Mouse (Mus musculus): Measurements from ENCODE around the gene Vps37c. TPM values are rescaled to one million over a fixed set of nuclear protein-coding genes. Genes with fewer than 3 reads are reported as not detected.

The Vps37c gene
- polyA plus RNA-seq, 1 experiment from 2014 or later: 29.3 TPM

GRCm38 (mm10) chr19:10738811-10739210 lies 50.3 kb downstream of the Vps37c start, which contains the start of gene Cd5:
Gene Cd5, minus strand, starts transcription at chr19:10739002.
- Histone ChIP-seq H3K27ac (ENCODE audit: low read length) (no peak within 1 kb of the TSS), H3K4me1 (ENCODE audit: control insufficient read depth, insufficient read depth, low read length) (peaks cover 6% of the 10 kb centered on the region), H3K27me3 (ENCODE audit: control insufficient read depth, insufficient read depth, low read length) (no peaks in the 10 kb centered on the region), H3K4me3 (ENCODE audit: low read length) (no peak within 1 kb of the TSS), H3K9me3 (replicated peaks; ENCODE audit: control insufficient read depth, low read length) (no peaks in the 10 kb centered on the region), H3K4me2 (ENCODE audit: low read depth, low read length) (no peak within 1 kb of the TSS), H3K36me3 (ENCODE audit: control insufficient read depth, insufficient read depth) (no peaks in the 10 kb centered on the region), H3K9ac (ENCODE audit: low read length) (no peak within 1 kb of the TSS)
- no peak; the same call in 1 of the 2 replicates for ATAC-seq (replicated peaks; ENCODE audit: extremely low read depth, insufficient read depth, low FRiP score)
- WGBS: 71% methylated on average over 4 of the region's 4 CpGs

- Histone ChIP-seq H3K36me3 (ENCODE audit: control insufficient read depth, insufficient read depth) (no peaks in the 10 kb centered on the region), H3K4me2 (ENCODE audit: low read depth, low read length) (no peak overlapping the region), H3K4me1 (ENCODE audit: control insufficient read depth, insufficient read depth, low read length) (peaks cover 6% of the 10 kb centered on the region), H3K27ac (ENCODE audit: low read length) (no peak overlapping the region), H3K27me3 (ENCODE audit: control insufficient read depth, insufficient read depth, low read length) (no peaks in the 10 kb centered on the region), H3K9ac (ENCODE audit: low read length) (no peak overlapping the region), H3K4me3 (ENCODE audit: low read length) (no peak overlapping the region), H3K9me3 (replicated peaks; ENCODE audit: control insufficient read depth, low read length) (no peaks in the 10 kb centered on the region)
- WGBS: 92% methylated on average over 4 of the region's 4 CpGs
- ATAC-seq (replicated peaks; ENCODE audit: extremely low read depth, insufficient read depth, low FRiP score): no peak
Observed at GRCm38 (mm10) chr19:10739916-10740315, 51.4 kb downstream of the Vps37c start.

- Histone ChIP-seq H3K4me1 (ENCODE audit: control insufficient read depth, insufficient read depth, low read length) (peaks cover 6% of the 10 kb centered on the region), H3K9ac (ENCODE audit: low read length) (no peak overlapping the region), H3K4me3 (ENCODE audit: low read length) (no peak overlapping the region), H3K9me3 (replicated peaks; ENCODE audit: control insufficient read depth, low read length) (no peaks in the 10 kb centered on the region), H3K4me2 (ENCODE audit: low read depth, low read length) (peak overlapping the region; percentile 3; the same call in 1 of the 2 replicates), H3K27me3 (ENCODE audit: control insufficient read depth, insufficient read depth, low read length) (no peaks in the 10 kb centered on the region), H3K36me3 (ENCODE audit: control insufficient read depth, insufficient read depth) (no peaks in the 10 kb centered on the region), H3K27ac (ENCODE audit: low read length) (no peak overlapping the region)
- 26% methylated on average over 11 of the region's 11 CpGs for WGBS
- ATAC-seq (replicated peaks; ENCODE audit: extremely low read depth, insufficient read depth, low FRiP score): no peak
Observed at GRCm38 (mm10) chr19:10740641-10741440, 52.3 kb downstream of the Vps37c start.

- Histone ChIP-seq H3K4me2 (ENCODE audit: low read depth, low read length) (no peak overlapping the region), H3K9ac (ENCODE audit: low read length) (no peak overlapping the region), H3K4me1 (ENCODE audit: control insufficient read depth, insufficient read depth, low read length) (peaks cover 6% of the 10 kb centered on the region), H3K4me3 (ENCODE audit: low read length) (no peak overlapping the region), H3K36me3 (ENCODE audit: control insufficient read depth, insufficient read depth) (no peaks in the 10 kb centered on the region), H3K27ac (ENCODE audit: low read length) (no peak overlapping the region), H3K9me3 (replicated peaks; ENCODE audit: control insufficient read depth, low read length) (no peaks in the 10 kb centered on the region), H3K27me3 (ENCODE audit: control insufficient read depth, insufficient read depth, low read length) (no peaks in the 10 kb centered on the region)
- ATAC-seq (replicated peaks; ENCODE audit: extremely low read depth, insufficient read depth, low FRiP score): no peak
- WGBS: 78% methylated on average over 6 of the region's 6 CpGs
Observed at GRCm38 (mm10) chr19:10742145-10742544, 53.6 kb downstream of the Vps37c start.

- no peaks in the 10 kb centered on the region for H3K27me3 ChIP-seq (ENCODE audit: control insufficient read depth, insufficient read depth, low read length)
- no peak overlapping the region for H3K9ac ChIP-seq (ENCODE audit: low read length)
- 78% methylated on average over 3 of the region's 3 CpGs for WGBS
- H3K9me3 ChIP-seq (replicated peaks; ENCODE audit: control insufficient read depth, low read length): no peaks in the 10 kb centered on the region
- no peaks in the 10 kb centered on the region for H3K36me3 ChIP-seq (ENCODE audit: control insufficient read depth, insufficient read depth)
- no peak overlapping the region for H3K4me2 ChIP-seq (ENCODE audit: low read depth, low read length)
- H3K27ac ChIP-seq (ENCODE audit: low read length): no peak overlapping the region
- no peak overlapping the region for H3K4me3 ChIP-seq (ENCODE audit: low read length)
- no peak for ATAC-seq (replicated peaks; ENCODE audit: extremely low read depth, insufficient read depth, low FRiP score)
- peaks cover 6% of the 10 kb centered on the region for H3K4me1 ChIP-seq (ENCODE audit: control insufficient read depth, insufficient read depth, low read length)
Observed at GRCm38 (mm10) chr19:10742565-10742964, 54.0 kb downstream of the Vps37c start.

- no peaks in the 10 kb centered on the region for H3K9me3 ChIP-seq (replicated peaks; ENCODE audit: control insufficient read depth, low read length)
- H3K9ac ChIP-seq (ENCODE audit: low read length): no peak overlapping the region
- no peaks in the 10 kb centered on the region for H3K4me1 ChIP-seq (ENCODE audit: control insufficient read depth, insufficient read depth, low read length)
- H3K36me3 ChIP-seq (ENCODE audit: control insufficient read depth, insufficient read depth): no peaks in the 10 kb centered on the region
- no peak overlapping the region for H3K4me3 ChIP-seq (ENCODE audit: low read length)
- 66% methylated on average over 7 of the region's 7 CpGs for WGBS
- H3K4me2 ChIP-seq (ENCODE audit: low read depth, low read length): no peak overlapping the region
- ATAC-seq (replicated peaks; ENCODE audit: extremely low read depth, insufficient read depth, low FRiP score): no peak
- H3K27me3 ChIP-seq (ENCODE audit: control insufficient read depth, insufficient read depth, low read length): no peaks in the 10 kb centered on the region
- H3K27ac ChIP-seq (ENCODE audit: low read length): no peak overlapping the region
Observed at GRCm38 (mm10) chr19:10747182-10747581, 58.6 kb downstream of the Vps37c start.

GRCm38 (mm10) chr19:10747718-10748117 lies 59.2 kb downstream of the Vps37c start:
- H3K36me3 ChIP-seq (ENCODE audit: control insufficient read depth, insufficient read depth): no peaks in the 10 kb centered on the region
- ATAC-seq (replicated peaks; ENCODE audit: extremely low read depth, insufficient read depth, low FRiP score): no peak
- no peak overlapping the region for H3K27ac ChIP-seq (ENCODE audit: low read length)
- no peaks in the 10 kb centered on the region for H3K9me3 ChIP-seq (replicated peaks; ENCODE audit: control insufficient read depth, low read length)
- no peak overlapping the region for H3K4me2 ChIP-seq (ENCODE audit: low read depth, low read length)
- WGBS: 82% methylated on average over 6 of the region's 6 CpGs
- H3K4me1 ChIP-seq (ENCODE audit: control insufficient read depth, insufficient read depth, low read length): no peaks in the 10 kb centered on the region
- H3K4me3 ChIP-seq (ENCODE audit: low read length): no peak overlapping the region
- no peaks in the 10 kb centered on the region for H3K27me3 ChIP-seq (ENCODE audit: control insufficient read depth, insufficient read depth, low read length)
- H3K9ac ChIP-seq (ENCODE audit: low read length): no peak overlapping the region

GRCm38 (mm10) chr19:10748401-10749102 lies 60.0 kb downstream of the Vps37c start:
- no peak for ATAC-seq (replicated peaks; ENCODE audit: extremely low read depth, insufficient read depth, low FRiP score)
- H3K9me3 ChIP-seq (replicated peaks; ENCODE audit: control insufficient read depth, low read length): no peaks in the 10 kb centered on the region
- no peak overlapping the region for H3K27ac ChIP-seq (ENCODE audit: low read length)
- no peaks in the 10 kb centered on the region for H3K27me3 ChIP-seq (ENCODE audit: control insufficient read depth, insufficient read depth, low read length)
- no peaks in the 10 kb centered on the region for H3K4me1 ChIP-seq (ENCODE audit: control insufficient read depth, insufficient read depth, low read length)
- 68% methylated on average over 11 of the region's 11 CpGs for WGBS
- H3K36me3 ChIP-seq (ENCODE audit: control insufficient read depth, insufficient read depth): no peaks in the 10 kb centered on the region
- no peak overlapping the region for H3K9ac ChIP-seq (ENCODE audit: low read length)
- H3K4me3 ChIP-seq (ENCODE audit: low read length): no peak overlapping the region
- H3K4me2 ChIP-seq (ENCODE audit: low read depth, low read length): no peak overlapping the region

GRCm38 (mm10) chr19:10749295-10749694 lies 60.8 kb downstream of the Vps37c start:
- ATAC-seq (replicated peaks; ENCODE audit: extremely low read depth, insufficient read depth, low FRiP score): no peak
- H3K4me1 ChIP-seq (ENCODE audit: control insufficient read depth, insufficient read depth, low read length): no peaks in the 10 kb centered on the region
- H3K4me3 ChIP-seq (ENCODE audit: low read length): no peak overlapping the region
- no peak overlapping the region for H3K9ac ChIP-seq (ENCODE audit: low read length)
- WGBS: 89% methylated on average over 6 of the region's 6 CpGs
- no peak overlapping the region for H3K27ac ChIP-seq (ENCODE audit: low read length)
- H3K4me2 ChIP-seq (ENCODE audit: low read depth, low read length): no peak overlapping the region
- H3K9me3 ChIP-seq (replicated peaks; ENCODE audit: control insufficient read depth, low read length): no peaks in the 10 kb centered on the region
- no peaks in the 10 kb centered on the region for H3K36me3 ChIP-seq (ENCODE audit: control insufficient read depth, insufficient read depth)
- no peaks in the 10 kb centered on the region for H3K27me3 ChIP-seq (ENCODE audit: control insufficient read depth, insufficient read depth, low read length)

All from heart, embryonic 16.5 days (tissue).